Mouse (Mus musculus) liver, embryonic 14.5 days (tissue): ENCODE data around the gene Allc. TPM values are rescaled to one million over a fixed set of nuclear protein-coding genes. Genes with fewer than 3 reads are reported as not detected.

Experiments used
- ATAC-seq: fragments of 200-750 bp; cut with Nextera tagmentation; 2 replicates; pipeline ENCODE4 v1.8.0; 2017; ENCODE audit warnings: moderate number of reproducible peaks, mild to moderate bottlenecking, moderate library complexity; ENCODE audit not compliant: insufficient read depth
- DNase-seq, 3 experiments: peaks; one replicate each; pipeline ENCODE4 v3.0.0-alpha.2; 2012 to 2013; ENCODE audit warnings: low read depth in 3 of 3, low spot score in 3 of 3
- H3K27ac ChIP-seq: fragments of 300-500 bp; sonication (generic); 2 replicates; pipeline ENCODE4 v1.5.1; 2014; ENCODE audit warnings: moderate library complexity, mild to moderate bottlenecking, control low read depth, inconsistent platforms
- H3K27me3 ChIP-seq: fragments of 300-500 bp; sonication (generic); 2 replicates; pipeline ENCODE4 v1.6.1; 2014; ENCODE audit warnings: mild to moderate bottlenecking, low read length, moderate library complexity; ENCODE audit not compliant: control insufficient read depth, insufficient read depth
- H3K36me3 ChIP-seq: fragments of 300-500 bp; sonication (generic); replicated peaks from 2 replicates; pipeline ENCODE4 v1.6.1; 2014; ENCODE audit warnings: low read depth; ENCODE audit not compliant: control insufficient read depth, insufficient read depth
- H3K4me1 ChIP-seq, 2 experiments: fragments of 200-500 bp in 1 of 2; fragments of 300-500 bp in 1 of 2; sonication (generic) in 1 of 2; replicated peaks; 2 replicates each; pipeline ENCODE4 v1.6.1; 2012 to 2014; ENCODE audit warnings: antibody characterized with exemption in 1 of 2, inconsistent platforms in 1 of 2, low read length in 1 of 2; ENCODE audit not compliant: control insufficient read depth in 2 of 2, insufficient read depth in 2 of 2
- H3K4me2 ChIP-seq: fragments of 300-500 bp; sonication (generic); 2 replicates; pipeline ENCODE4 v1.6.1; 2014; ENCODE audit warnings: low read depth, mild to moderate bottlenecking, control low read depth, moderate library complexity
- H3K4me3 ChIP-seq, 2 experiments: fragments of 200-500 bp in 1 of 2; fragments of 300-500 bp in 1 of 2; sonication (generic) in 1 of 2; 2 replicates each; pipeline ENCODE4 v1.5.1; 2012 to 2014; ENCODE audit warnings: low read depth in 2 of 2, low read length in 2 of 2, mild to moderate bottlenecking in 2 of 2, control low read depth in 1 of 2, inconsistent platforms in 1 of 2, moderate library complexity in 1 of 2; ENCODE audit not compliant: insufficient read depth in 1 of 2
- H3K9ac ChIP-seq: fragments of 300-500 bp; sonication (generic); replicated peaks from 2 replicates; pipeline ENCODE4 v1.6.1; 2014; ENCODE audit warnings: mild to moderate bottlenecking, control low read depth, moderate library complexity
- H3K9me3 ChIP-seq: fragments of 300-500 bp; sonication (generic); 2 replicates; pipeline ENCODE4 v1.6.1; 2016; ENCODE audit warnings: low read length, mixed read lengths; ENCODE audit not compliant: control insufficient read depth
- CTCF ChIP-seq: IDR thresholded peaks from 2 replicates; pipeline ENCODE4 v1.5.1; 2016; ENCODE audit warnings: antibody characterized with exemption, low read depth, control low read depth
- EP300 ChIP-seq: IDR thresholded peaks from 2 replicates; pipeline ENCODE4 v1.6.1; 2016; ENCODE audit warnings: antibody characterized with exemption, low read depth
- WGBS: fragments of 180-500 bp; shearing (Covaris S2); extraction: QIAGEN DNeasy Blood & Tissue Kit; methylation state at CpG from one replicate; pipeline ENCODE4 v1.1.7; 2014; ENCODE audit not compliant: insufficient replicate concordance; 5-methylcytosine and 5-hydroxymethylcytosine counted together
- polyA plus RNA-seq, 2 experiments: library from polyadenylated mRNA; depleted of rRNA in 1 of 2; stranded (reverse) in 1 of 2; unstranded in 1 of 2; fragments of >200 nt; fragmentation: Nextera tagmentation in 1 of 2; extraction: Ambion mirVana in 1 of 2; gene quantifications; 2 replicates each; pipeline versions ENCODE4 v1.2.1 to v1.2.3; 2012 to 2014

The Allc gene
- polyA plus RNA-seq, 2 experiments, result not detected

DNA sequence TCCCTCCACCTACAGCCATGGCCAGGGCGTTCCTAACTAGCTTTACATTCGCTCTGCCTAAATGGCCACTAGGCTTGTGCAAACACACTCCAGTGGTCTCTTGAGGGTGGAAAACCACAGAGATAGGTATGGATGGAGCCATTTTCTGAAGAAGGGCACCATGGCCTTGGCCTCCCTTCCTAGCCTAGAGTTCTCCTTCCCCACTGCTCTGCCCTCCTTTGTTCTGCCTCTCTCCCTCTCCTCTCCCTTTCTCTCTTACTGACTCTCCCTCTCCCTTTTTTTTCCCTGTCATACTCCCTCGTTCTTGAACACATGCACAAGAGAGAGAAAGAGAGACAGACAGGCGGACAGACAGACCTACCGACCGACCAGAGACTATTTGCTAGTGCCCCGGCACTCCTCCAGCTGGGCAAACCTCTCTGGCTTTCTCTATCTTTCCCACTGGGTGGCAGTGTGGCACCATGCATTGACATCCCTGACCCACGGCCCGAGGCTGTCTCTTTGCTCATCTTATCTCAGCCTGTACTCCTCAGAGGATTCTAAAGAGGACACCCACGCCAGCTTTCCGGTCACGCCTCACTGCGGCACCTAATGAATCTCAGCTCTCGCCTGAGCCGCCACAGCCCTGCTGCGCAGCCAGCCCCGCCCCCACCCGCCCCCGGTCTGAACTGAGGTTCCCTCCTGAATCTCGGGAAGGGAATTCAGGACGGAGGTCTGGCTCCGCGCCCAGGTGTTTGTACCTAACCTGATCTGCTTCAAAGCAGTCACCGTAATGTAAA is 7.0 kb upstream of the Allc start:
- peak; percentile 58; the same call in 1 of the 2 replicates for ATAC-seq
- H3K9me3 ChIP-seq, result no peaks in the 10 kb centered on the region
- no peaks in the 10 kb centered on the region for H3K36me3 ChIP-seq
- 9% methylated on average over 24 of the region's 24 CpGs for WGBS
- H3K4me3 ChIP-seq, result peak overlapping the region in 1 of 2 experiments; percentile 8; a peak in 1 of 4 replicates
- H3K27me3 ChIP-seq, result no peaks in the 10 kb centered on the region
- peak; percentile 27 to 29 (median 27) for DNase-seq
- no peaks in the 10 kb centered on the region for H3K4me1 ChIP-seq
- TF ChIP-seq CTCF (peak; percentile 85), EP300 (no peak)
- H3K4me2 ChIP-seq, result peak overlapping the region; percentile 41
- no peak overlapping the region for H3K9ac ChIP-seq
- no peak overlapping the region for H3K27ac ChIP-seq

DNA sequence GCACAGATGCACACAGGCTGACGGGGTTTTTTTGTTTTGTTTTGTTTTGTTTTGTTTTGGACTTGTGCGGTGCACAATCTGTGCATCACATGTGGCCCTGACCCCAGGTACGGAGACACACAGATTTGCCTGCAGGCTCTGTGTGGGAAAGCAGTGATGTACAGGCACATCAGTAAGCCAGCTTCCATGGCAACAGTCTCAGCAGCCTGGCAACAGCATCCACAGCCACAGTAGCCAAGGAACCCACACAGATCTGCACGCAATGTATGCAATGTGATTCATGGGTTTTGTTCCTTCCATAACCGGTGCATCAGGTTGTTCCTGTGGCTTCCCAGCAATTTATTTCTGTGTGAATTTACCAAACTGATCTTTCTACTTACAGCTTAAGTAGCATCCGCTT is 5.6 kb upstream of the Allc start:
- WGBS, result 65% methylated on average over 6 of the region's 6 CpGs
- Histone ChIP-seq H3K9me3 (no peaks in the 10 kb centered on the region), H3K36me3 (no peaks in the 10 kb centered on the region), H3K27me3 (no peaks in the 10 kb centered on the region), H3K9ac (no peak overlapping the region), H3K27ac (no peak overlapping the region), H3K4me2 (no peak overlapping the region), H3K4me1 (no peaks in the 10 kb centered on the region), H3K4me3 (no peak overlapping the region)
- no peak for DNase-seq
- no peak for ATAC-seq
- TF ChIP-seq CTCF, result no peak
- TF ChIP-seq EP300, result no peak

DNA sequence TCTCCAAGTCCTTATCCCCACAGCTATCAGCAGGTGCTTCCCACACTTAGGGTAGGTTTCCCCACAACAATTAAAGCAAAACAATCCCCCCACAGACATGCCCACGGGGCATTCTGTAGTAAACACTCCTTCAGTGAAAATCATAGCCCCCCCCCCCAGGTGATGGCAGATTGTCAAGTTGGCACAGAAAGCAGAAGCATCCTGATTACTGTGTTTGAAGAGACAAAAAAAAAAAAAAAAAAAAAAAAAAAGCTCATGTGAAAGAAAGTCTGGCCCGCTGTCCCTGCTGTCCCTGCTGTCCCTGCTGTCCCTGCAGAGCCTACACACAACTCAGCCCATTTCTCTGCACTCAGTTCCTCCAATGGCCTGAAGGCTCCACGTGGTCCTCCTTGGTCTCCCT is 1.7 kb upstream of the Allc start:
- WGBS, result 40% methylated on average over 3 of the region's 3 CpGs
- H3K4me1 ChIP-seq, result no peaks in the 10 kb centered on the region
- H3K36me3 ChIP-seq, result no peaks in the 10 kb centered on the region
- H3K27me3 ChIP-seq, result no peaks in the 10 kb centered on the region
- DNase-seq, result no peak
- no peaks in the 10 kb centered on the region for H3K9me3 ChIP-seq
- no peak overlapping the region for H3K4me3 ChIP-seq
- no peak overlapping the region for H3K9ac ChIP-seq
- no peak overlapping the region for H3K27ac ChIP-seq
- TF ChIP-seq CTCF (no peak), EP300 (no peak)
- H3K4me2 ChIP-seq, result no peak overlapping the region
- no peak for ATAC-seq

DNA sequence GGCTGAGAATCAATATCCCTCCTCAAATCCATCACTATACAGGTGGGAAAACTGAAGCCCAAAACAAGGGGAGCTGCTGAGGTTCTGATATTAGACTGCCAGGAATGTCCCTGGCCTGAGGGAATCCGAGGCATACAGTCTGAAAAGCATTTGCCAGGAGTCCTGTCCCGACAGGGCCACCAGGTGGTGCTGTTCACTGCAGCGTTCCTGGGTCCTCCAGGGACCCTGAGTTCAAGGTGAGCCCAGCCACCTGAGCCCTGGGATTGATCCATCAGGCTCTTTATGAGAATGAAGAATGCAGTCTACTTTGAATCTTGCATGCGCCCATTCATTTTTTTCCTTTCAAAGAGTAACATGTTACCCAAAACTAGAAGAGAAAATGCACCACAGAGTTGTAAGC is 3.2 kb downstream of the Allc start:
- H3K36me3 ChIP-seq, result no peaks in the 10 kb centered on the region
- ATAC-seq (no peak), DNase-seq (no peak)
- no peak for TF ChIP-seq EP300
- TF ChIP-seq CTCF, result peak; percentile 68
- no peak overlapping the region for H3K27ac ChIP-seq
- H3K9me3 ChIP-seq, result no peaks in the 10 kb centered on the region
- H3K4me3 ChIP-seq, result no peak overlapping the region
- WGBS, result 23% methylated on average over 4 of the region's 4 CpGs
- H3K4me1 ChIP-seq, result peaks cover 0 to 3% of the 10 kb centered on the region in 2 experiments; a peak in 1 of 4 replicates
- no peak overlapping the region for H3K9ac ChIP-seq
- H3K4me2 ChIP-seq, result no peak overlapping the region
- H3K27me3 ChIP-seq, result no peaks in the 10 kb centered on the region

DNA sequence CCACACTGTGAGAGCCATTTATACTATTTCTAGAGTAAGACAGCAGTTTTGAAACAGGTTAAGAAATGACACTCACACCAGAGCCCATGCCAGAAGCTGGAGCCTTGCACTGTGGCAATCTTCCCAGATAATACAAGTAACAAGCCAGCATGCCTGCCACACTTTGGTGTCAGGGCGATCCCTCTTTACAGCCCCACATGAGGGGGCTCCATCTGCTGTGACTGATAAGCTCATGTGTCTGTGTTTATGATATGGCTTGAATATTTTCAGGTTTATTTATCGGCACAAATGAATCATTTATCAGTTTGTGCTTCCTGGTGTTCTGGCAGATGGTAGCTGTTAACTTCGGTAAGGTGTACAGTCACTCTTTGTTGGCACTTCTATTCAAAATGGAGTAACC is 4.2 kb downstream of the Allc start:
- TF ChIP-seq EP300, result no peak
- TF ChIP-seq CTCF, result no peak
- ATAC-seq, result no peak
- Histone ChIP-seq H3K27me3 (no peaks in the 10 kb centered on the region), H3K4me1 (peaks cover 0 to 3% of the 10 kb centered on the region in 2 experiments; a peak in 1 of 4 replicates), H3K9ac (no peak overlapping the region), H3K9me3 (no peaks in the 10 kb centered on the region), H3K4me2 (no peak overlapping the region), H3K36me3 (no peaks in the 10 kb centered on the region), H3K4me3 (no peak overlapping the region), H3K27ac (no peak overlapping the region)
- no peak for DNase-seq
- WGBS, result 26% methylated on average over 3 of the region's 3 CpGs
